Mouse (Mus musculus): ENCODE measurements around the gene Aldh9a1. TPM values are rescaled to one million over a fixed set of nuclear protein-coding genes. Genes with fewer than 3 reads are reported as not detected.

Gene Aldh9a1
- total RNA-seq, 2 experiments from 2014 or later: 22.5 to 25.8 TPM

GRCm38 (mm10) chr1:167392031-167392640, 42.3 kb downstream of the Aldh9a1 start:
- Histone ChIP-seq H3K27ac (peak overlapping the region; percentile 85), H3K4me3 (peak overlapping the region; percentile 97)
- TF ChIP-seq CTCF (conservative IDR thresholded peaks at IDR 0.05): no peak
- DNase-seq (ENCODE audit: low spot score in 2 of 2): no peak

GRCm38 (mm10) chr1:167392687-167393086, 42.9 kb downstream of the Aldh9a1 start:
- Histone ChIP-seq H3K4me3 (peak overlapping the region; percentile 97), H3K27ac (peak overlapping the region; percentile 85)
- TF ChIP-seq CTCF (conservative IDR thresholded peaks at IDR 0.05): no peak
- DNase-seq (ENCODE audit: low spot score in 2 of 2): peak in 1 of 2 experiments; percentile 19

- DNase-seq (ENCODE audit: low spot score in 2 of 2): no peak
- no peak for TF ChIP-seq CTCF (conservative IDR thresholded peaks at IDR 0.05)
- Histone ChIP-seq H3K27ac (peak overlapping the region; percentile 85), H3K4me3 (peak overlapping the region; percentile 97)
These were observed 43.5 kb downstream of the Aldh9a1 start for GRCm38 (mm10) chr1:167393281-167393680.

- H3K27ac ChIP-seq: peak within 1 kb of the TSS; percentile 85
- peak within 1 kb of the TSS; percentile 97 for H3K4me3 ChIP-seq
- DNase-seq (ENCODE audit: low spot score in 2 of 2): peak; percentile 91 to 94
- TF ChIP-seq CTCF (conservative IDR thresholded peaks at IDR 0.05): peak; percentile 83
These were observed 44.1 kb downstream of the Aldh9a1 start, which contains the start of gene Mgst3 for GRCm38 (mm10) chr1:167393683-167394492. Gene Mgst3 (minus strand): TSS chr1:167393841.

- H3K4me3 ChIP-seq: no peak overlapping the region
- no peak for TF ChIP-seq CTCF (conservative IDR thresholded peaks at IDR 0.05)
- H3K27ac ChIP-seq: no peak overlapping the region
- DNase-seq (ENCODE audit: low spot score in 2 of 2): no peak
These were observed 55.4 kb downstream of the Aldh9a1 start for GRCm38 (mm10) chr1:167405237-167405636.

GRCm38 (mm10) chr1:167409601-167410000, 59.8 kb downstream of the Aldh9a1 start:
- no peak for TF ChIP-seq CTCF (conservative IDR thresholded peaks at IDR 0.05)
- no peak overlapping the region for H3K27ac ChIP-seq
- DNase-seq (ENCODE audit: low spot score in 2 of 2): no peak

GRCm38 (mm10) chr1:167411991-167412715, 62.4 kb downstream of the Aldh9a1 start:
- TF ChIP-seq CTCF (conservative IDR thresholded peaks at IDR 0.05): no peak
- Histone ChIP-seq H3K27ac (no peak overlapping the region), H3K4me3 (no peak overlapping the region)
- no peak for DNase-seq (ENCODE audit: low spot score in 2 of 2)

More at GRCm38 (mm10) chr1:167409601-167410000, 59.8 kb downstream of the Aldh9a1 start:
- no peak overlapping the region for H3K4me3 ChIP-seq

GRCm38 (mm10) chr1:167414846-167415245, 65.1 kb downstream of the Aldh9a1 start:
- Histone ChIP-seq H3K27ac (no peak overlapping the region), H3K4me3 (no peak overlapping the region)
- DNase-seq (ENCODE audit: low spot score in 2 of 2): peak; percentile 63 to 84
- TF ChIP-seq CTCF (conservative IDR thresholded peaks at IDR 0.05): peak; percentile 98

Small RNA genes lying within 50 kb of the gene (microRNA-seq; reads per million reads assigned to microRNA genes)
- 0.18 to 0.32 reads per million in 2 experiments for gene Gm25911

Other genes with a start within 250 kb of the Aldh9a1 start
- 10 to 100 TPM; 36.5 to 36.7 TPM for gene Uck2, start 64.7 kb upstream of the Aldh9a1 start, total RNA-seq (2021)
- gene Tmco1, start 41.6 kb upstream of the Aldh9a1 start, total RNA-seq (2021): 10 to 100 TPM; 49.6 to 50.4 TPM
- 10 to 100 TPM; 64.2 to 68.7 TPM for gene Mgst3, start 43.9 kb downstream of the Aldh9a1 start, total RNA-seq (2021)
- not detected for gene Lrrc52, start 116.8 kb downstream of the Aldh9a1 start, total RNA-seq (2021)
- gene Rxrg, start 248.4 kb downstream of the Aldh9a1 start, total RNA-seq (2021): 1 to 10 TPM; 5.5 to 6.8 TPM